Mouse (Mus musculus) liver, embryonic 12.5 days (tissue): ENCODE data around the gene Cygb. TPM values are rescaled to one million over a fixed set of nuclear protein-coding genes. Genes with fewer than 3 reads are reported as not detected.

Experiments
- ATAC-seq: fragments of 200-750 bp; cut with Nextera tagmentation; 2 replicates; pipeline ENCODE4 v1.8.0; 2017; ENCODE audit warnings: moderate number of reproducible peaks, mild to moderate bottlenecking, moderate library complexity
- H3K27ac ChIP-seq: fragments of 300-500 bp; sonication (generic); 2 replicates; pipeline ENCODE4 v1.5.1; 2016; ENCODE audit warnings: mild to moderate bottlenecking
- H3K27me3 ChIP-seq: fragments of 300-500 bp; sonication (generic); replicated peaks from 2 replicates; pipeline ENCODE4 v1.6.1; 2016; ENCODE audit warnings: mild to moderate bottlenecking, moderate library complexity
- H3K36me3 ChIP-seq: fragments of 300-500 bp; sonication (generic); 2 replicates; pipeline ENCODE4 v1.6.1; 2016; ENCODE audit warnings: mild to moderate bottlenecking, moderate library complexity
- H3K4me1 ChIP-seq: fragments of 300-500 bp; sonication (generic); 2 replicates; pipeline ENCODE4 v1.6.1; 2016
- H3K4me2 ChIP-seq: fragments of 300-500 bp; sonication (generic); 2 replicates; pipeline ENCODE4 v1.6.1; 2016; ENCODE audit warnings: mild to moderate bottlenecking, moderate library complexity
- H3K4me3 ChIP-seq: fragments of 300-500 bp; sonication (generic); 2 replicates; pipeline ENCODE4 v1.5.1; 2016; ENCODE audit warnings: mild to moderate bottlenecking, moderate library complexity
- H3K9ac ChIP-seq: fragments of 300-500 bp; sonication (generic); 2 replicates; pipeline ENCODE4 v1.6.1; 2016; ENCODE audit warnings: mild to moderate bottlenecking, moderate library complexity
- H3K9me3 ChIP-seq: fragments of 300-500 bp; sonication (generic); replicated peaks from 2 replicates; pipeline ENCODE4 v1.6.1; 2016; ENCODE audit warnings: mild to moderate bottlenecking, moderate library complexity
- WGBS: fragments of 180-500 bp; shearing (Covaris S2); methylation state at CpG from one replicate; pipeline ENCODE4 v1.1.7; 2016; ENCODE audit not compliant: insufficient replicate concordance; 5-methylcytosine and 5-hydroxymethylcytosine counted together
- polyA plus RNA-seq: library from polyadenylated mRNA; unstranded; fragments of >200 nt; fragmentation: Nextera tagmentation; extraction: Ambion mirVana; gene quantifications from 2 replicates; pipeline ENCODE4 v1.2.1, GENCODE M21; 2016

Gene Cygb
- polyA plus RNA-seq, 1 experiment from 2014 or later: 0.83 TPM

DNA sequence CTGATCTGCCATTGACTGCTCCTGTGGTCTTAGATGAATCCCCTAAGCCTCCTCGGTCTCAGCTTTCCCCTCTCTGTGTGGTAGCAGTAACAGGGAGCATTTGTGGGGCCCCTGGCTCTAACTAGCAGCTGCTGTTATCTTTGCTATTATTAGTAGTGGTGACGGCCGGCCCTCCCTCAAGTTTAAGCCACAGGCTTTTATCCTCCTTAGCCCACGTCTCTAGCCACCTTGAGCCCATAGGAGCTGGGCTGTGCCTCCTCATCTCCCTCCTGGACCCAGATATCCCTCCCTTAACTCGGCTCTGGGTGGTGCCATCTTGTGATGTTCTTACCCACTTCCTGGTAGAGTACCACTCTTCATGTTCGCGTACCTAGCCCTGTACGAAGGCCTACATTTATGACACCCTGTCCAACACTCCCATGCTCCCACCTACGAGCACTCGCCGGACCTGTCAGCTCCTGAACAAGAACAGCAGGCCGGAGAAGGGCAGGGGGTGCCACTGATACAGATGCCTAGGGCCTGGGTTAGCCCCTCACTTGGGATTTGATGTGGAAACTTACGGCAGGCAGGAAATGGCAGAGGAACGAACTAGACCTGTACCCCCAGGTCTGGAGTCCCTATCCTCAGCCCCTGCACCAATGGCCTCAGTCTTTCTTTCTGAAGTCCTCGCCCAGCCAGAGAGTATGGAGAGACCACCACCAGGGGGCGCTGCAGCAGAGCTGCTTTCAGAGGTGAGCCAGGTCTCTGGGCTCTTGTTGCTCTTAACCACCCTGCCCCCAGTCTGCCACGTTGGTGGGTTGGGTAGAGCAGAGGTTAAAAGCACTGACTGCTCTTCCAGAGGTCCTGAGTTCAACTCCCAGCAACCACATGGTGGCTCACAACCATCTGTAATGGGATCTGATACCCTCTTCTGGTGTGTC is 28.8 kb downstream of the Cygb start:
- Histone ChIP-seq H3K4me1 (peaks cover 88% of the 10 kb centered on the region), H3K27me3 (no peaks in the 10 kb centered on the region), H3K9ac (peak overlapping the region; percentile 55), H3K4me3 (no peak overlapping the region), H3K36me3 (no peaks in the 10 kb centered on the region), H3K9me3 (no peaks in the 10 kb centered on the region), H3K4me2 (peak overlapping the region; percentile 88), H3K27ac (peak overlapping the region; percentile 90)
- 36% methylated on average over 17 of the region's 17 CpGs for WGBS
- peak; percentile 28 for ATAC-seq

DNA sequence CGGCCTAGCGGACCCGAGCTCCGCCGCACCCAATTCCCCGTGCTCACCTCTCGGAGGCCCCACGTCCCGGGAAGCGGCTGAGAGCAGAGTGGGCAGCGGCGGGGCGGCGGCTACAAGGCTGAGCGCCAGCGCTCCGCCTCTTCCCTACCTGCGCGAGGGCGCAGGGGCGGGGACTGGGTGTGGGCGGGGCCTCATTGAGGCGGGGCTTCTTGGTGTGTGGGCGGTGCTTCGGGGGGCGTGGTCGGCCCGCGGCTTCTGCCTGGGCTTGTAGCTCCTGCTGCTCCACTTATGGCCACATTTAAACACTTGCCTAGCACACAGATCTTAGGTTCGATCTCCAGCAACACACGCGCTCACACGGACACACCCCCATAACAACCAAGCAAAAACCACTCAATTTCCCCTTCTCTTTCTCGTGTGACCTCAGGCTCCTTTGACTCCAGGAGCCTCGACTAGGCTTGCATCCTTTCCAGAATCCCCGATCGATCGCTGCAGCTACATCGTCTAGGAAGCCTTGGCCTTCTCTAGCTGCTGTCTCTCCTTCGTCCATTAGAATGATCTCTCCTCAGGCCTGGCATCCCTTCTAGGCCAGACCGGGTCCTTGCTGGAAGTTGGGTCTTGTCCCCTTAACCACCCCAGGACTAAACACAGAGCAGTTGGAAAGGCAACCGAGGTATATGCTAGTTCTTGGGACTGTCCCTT is 29.8 kb downstream of the Cygb start:
- peak; percentile 74 for ATAC-seq
- Histone ChIP-seq H3K4me3 (peak overlapping the region; percentile 72), H3K4me1 (peaks cover 88% of the 10 kb centered on the region), H3K9me3 (no peaks in the 10 kb centered on the region), H3K27ac (peak overlapping the region; percentile 90), H3K27me3 (no peaks in the 10 kb centered on the region), H3K36me3 (no peaks in the 10 kb centered on the region), H3K4me2 (peak overlapping the region; percentile 88), H3K9ac (peak overlapping the region; percentile 91)
- 10% methylated on average over 41 of the region's 42 CpGs for WGBS

DNA sequence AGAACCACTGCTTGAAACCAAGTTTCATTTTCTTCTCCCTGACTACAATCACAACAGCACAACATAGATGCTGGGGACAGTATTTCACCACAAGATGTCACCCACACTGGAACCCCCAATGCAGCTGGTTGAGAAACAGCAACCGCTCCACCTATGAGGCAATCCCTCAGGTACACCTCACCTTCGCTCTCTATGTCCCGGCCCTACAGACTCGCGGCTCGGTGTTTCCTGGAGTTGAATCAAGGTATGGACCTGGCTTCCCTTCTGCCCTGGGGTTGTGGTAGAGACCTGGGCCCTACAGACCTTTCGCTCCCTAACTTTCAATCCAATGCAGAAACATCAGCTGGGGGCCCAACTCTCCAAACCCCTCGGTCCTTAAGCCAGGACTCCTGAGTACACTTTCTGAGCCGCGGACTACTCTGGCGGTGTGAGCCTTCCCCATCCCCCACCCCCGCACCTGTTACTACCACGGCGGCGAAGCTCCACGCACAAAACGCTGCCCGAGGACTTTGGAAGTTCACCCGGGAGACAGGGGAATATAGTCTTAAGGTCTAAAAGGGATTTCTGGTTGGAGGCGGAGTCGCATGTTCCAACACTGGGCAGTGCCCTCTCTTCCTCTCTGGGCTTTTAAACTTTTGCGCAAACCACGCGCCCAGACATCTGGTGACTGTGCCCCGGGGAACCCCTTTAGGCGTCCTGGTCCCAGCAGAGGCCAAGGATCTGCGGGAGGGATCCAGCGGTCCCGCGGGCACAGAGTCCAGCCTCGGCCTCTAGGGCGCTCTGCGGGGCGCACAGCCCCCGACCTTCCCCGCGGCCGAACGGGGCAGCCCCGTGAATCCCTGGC is 30.6 kb downstream of the Cygb start:
- 4% methylated on average over 40 of the region's 40 CpGs for WGBS
- Histone ChIP-seq H3K4me2 (peak overlapping the region; percentile 88), H3K27me3 (no peaks in the 10 kb centered on the region), H3K9me3 (no peaks in the 10 kb centered on the region), H3K4me1 (peaks cover 92% of the 10 kb centered on the region), H3K27ac (peak overlapping the region; percentile 90), H3K36me3 (no peaks in the 10 kb centered on the region), H3K4me3 (peak overlapping the region; percentile 72), H3K9ac (peak overlapping the region; percentile 91)
- ATAC-seq: no peak; the same call in none of the 2 replicates

DNA sequence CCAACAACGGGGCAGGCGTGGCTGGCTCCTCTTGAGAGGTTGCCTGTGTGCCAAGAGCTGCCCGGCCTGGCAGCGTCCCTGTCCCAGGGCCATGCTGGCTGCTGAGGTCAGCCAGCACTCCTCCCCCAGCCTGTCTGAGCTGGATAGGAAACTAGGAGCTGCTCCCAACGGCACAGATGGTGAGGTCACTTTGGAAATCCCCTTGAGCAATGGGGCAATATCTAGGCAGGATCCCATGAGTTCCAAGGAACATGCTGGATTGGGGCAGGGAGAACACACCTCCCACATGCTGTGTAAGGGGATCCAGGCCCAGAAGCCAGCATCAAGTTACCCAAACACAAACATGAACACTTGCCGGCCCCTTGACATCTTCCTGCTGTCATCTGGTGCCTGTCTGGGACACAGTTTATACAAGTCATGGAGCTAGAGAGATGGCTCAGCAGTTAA is 32.8 kb downstream of the Cygb start:
- Histone ChIP-seq H3K4me3 (peak overlapping the region; percentile 46), H3K27me3 (no peaks in the 10 kb centered on the region), H3K9ac (peak overlapping the region; percentile 91), H3K36me3 (no peaks in the 10 kb centered on the region), H3K4me2 (peak overlapping the region; percentile 88), H3K4me1 (peaks cover 98% of the 10 kb centered on the region), H3K27ac (peak overlapping the region; percentile 93), H3K9me3 (no peaks in the 10 kb centered on the region)
- ATAC-seq: no peak
- 53% methylated on average over 6 of the region's 6 CpGs for WGBS

DNA sequence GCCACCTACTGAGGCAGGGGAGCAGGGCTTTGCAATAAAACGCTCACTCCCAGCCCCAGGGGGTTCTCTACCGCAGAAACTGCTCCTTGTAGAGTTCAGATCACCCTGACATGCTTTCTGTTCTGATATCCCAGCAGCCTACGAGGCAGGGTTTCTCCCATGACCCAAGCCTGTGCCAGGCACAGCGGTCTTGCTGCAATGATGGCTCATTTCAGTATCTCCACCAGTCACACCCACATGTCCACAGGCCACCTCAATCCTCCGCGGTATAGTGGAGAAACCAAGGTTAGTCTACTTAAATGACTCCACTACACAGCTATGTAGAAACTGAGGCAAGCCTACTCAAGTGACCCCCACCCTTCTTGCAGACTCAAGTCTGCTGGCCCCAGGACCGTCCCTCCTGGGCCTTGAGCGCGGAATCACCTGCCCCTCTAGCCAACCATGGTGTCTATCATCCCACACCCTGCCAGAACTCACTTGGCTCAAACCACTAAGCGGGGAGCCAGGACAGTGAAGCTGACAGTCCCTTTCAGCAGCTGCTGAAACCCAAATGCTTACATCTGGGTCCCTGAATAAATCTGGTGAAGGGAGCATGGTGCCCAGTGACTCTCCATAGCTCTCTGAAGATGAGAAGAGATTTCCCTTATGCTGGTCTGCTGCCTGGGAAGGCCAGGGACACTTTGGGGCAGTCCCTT is 33.4 kb downstream of the Cygb start:
- WGBS: 52% methylated on average over 10 of the region's 10 CpGs
- H3K4me1 ChIP-seq: peaks cover 98% of the 10 kb centered on the region
- H3K4me3 ChIP-seq: peak overlapping the region; percentile 46
- ATAC-seq: peak; percentile 50
- peak overlapping the region; percentile 91 for H3K9ac ChIP-seq
- no peaks in the 10 kb centered on the region for H3K9me3 ChIP-seq
- H3K27me3 ChIP-seq: no peaks in the 10 kb centered on the region
- H3K27ac ChIP-seq: peak overlapping the region; percentile 93
- peak overlapping the region; percentile 88 for H3K4me2 ChIP-seq
- H3K36me3 ChIP-seq: no peaks in the 10 kb centered on the region

DNA sequence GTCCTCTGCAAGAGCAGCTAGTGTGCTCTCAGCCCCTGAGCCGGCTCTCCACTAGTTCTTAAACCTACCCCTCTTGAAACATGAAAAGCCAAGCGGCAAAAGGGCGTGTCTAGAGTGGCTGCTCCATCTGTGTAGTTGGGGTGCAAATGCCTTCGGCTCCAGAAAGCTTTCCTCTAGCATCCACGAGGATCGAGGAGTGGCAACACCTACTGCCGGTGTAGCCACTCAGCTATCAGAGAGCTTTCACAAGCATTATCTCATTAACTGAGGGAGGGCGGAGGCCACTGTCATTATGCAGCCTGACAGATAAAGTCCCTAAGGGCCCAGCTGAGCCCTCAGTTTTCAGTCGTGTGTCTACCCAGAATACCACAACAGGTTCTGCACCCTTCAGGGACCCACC is 34.0 kb downstream of the Cygb start:
- H3K9ac ChIP-seq: peak overlapping the region; percentile 91

DNA sequence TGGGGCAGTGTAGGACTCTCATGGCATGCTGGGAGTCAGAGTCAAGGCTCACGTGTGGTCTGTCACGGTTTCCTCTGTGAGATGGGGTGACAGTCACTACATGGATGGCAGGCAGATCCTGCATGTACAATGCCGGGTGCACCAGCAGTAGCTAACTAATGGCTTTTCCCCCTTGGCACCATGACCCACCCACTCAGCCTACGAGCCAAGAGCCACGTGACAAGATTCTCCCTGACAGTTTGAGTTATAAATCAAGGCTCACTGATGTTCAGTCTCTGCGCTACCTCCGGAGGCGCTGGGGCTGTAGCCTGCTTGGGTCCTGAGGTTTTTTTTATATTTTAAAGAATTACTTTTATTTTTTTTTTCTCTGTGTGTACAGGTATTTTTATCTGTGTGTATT is 34.6 kb downstream of the Cygb start:
- Histone ChIP-seq H3K9ac (peak overlapping the region; percentile 91; the same call in 1 of the 2 replicates), H3K4me2 (peak overlapping the region; percentile 88), H3K36me3 (no peaks in the 10 kb centered on the region), H3K27me3 (no peaks in the 10 kb centered on the region), H3K4me3 (peak overlapping the region; percentile 46), H3K4me1 (peaks cover 98% of the 10 kb centered on the region), H3K27ac (peak overlapping the region; percentile 93), H3K9me3 (no peaks in the 10 kb centered on the region)
- ATAC-seq: no peak
- 67% methylated on average over 8 of the region's 8 CpGs for WGBS

More for the DNA sequence above, 34.0 kb downstream of the Cygb start:
- no peaks in the 10 kb centered on the region for H3K27me3 ChIP-seq
- H3K9me3 ChIP-seq: no peaks in the 10 kb centered on the region
- 15% methylated on average over 9 of the region's 9 CpGs for WGBS
- H3K4me1 ChIP-seq: peaks cover 98% of the 10 kb centered on the region
- peak overlapping the region; percentile 93 for H3K27ac ChIP-seq
- peak; percentile 74 for ATAC-seq
- H3K4me3 ChIP-seq: peak overlapping the region; percentile 46
- no peaks in the 10 kb centered on the region for H3K36me3 ChIP-seq
- H3K4me2 ChIP-seq: peak overlapping the region; percentile 88

DNA sequence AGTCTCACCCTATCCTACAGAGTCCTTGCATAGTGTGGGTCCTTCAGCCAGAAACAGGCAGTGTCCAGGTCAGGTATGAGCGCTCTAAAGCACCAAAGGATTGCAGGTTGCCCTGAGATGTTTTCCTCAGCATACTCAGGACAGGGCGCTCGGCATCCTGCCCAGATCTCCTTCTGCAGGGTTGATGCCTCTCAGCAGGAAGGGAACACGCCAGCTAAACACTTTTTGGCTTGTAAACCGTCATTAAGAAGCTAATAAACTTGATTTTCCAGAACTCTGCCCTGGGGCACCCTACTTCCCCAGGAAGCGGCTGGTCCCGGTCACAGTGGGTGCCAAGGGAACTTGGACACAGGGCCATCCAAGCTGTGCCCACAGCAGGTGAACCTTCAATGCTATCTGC is 35.0 kb downstream of the Cygb start:
- H3K36me3 ChIP-seq: no peaks in the 10 kb centered on the region
- H3K4me2 ChIP-seq: peak overlapping the region; percentile 88
- 87% methylated on average over 7 of the region's 7 CpGs for WGBS
- no peaks in the 10 kb centered on the region for H3K9me3 ChIP-seq
- H3K27ac ChIP-seq: peak overlapping the region; percentile 93
- H3K27me3 ChIP-seq: no peaks in the 10 kb centered on the region
- H3K9ac ChIP-seq: peak overlapping the region; percentile 91; the same call in 1 of the 2 replicates
- no peak for ATAC-seq
- no peak overlapping the region for H3K4me3 ChIP-seq
- peaks cover 98% of the 10 kb centered on the region for H3K4me1 ChIP-seq

DNA sequence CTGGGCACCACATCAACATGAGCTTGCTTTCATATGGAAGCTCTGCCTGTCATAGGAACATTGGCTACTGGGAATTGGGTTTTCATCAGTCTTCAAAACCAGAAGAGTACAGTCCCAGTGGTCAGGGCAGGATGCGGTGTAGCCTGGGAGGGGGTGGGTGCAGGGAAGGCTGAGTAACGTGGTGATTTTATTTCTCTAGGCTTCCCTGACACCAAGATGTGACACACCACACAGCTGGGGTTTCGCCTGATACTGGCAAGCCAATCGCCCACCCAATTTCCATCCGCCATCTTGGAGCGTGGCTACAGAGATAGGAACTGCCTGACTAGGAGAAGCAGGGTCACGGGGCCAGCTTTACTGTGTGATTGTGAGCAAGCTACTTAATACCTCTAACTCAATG is 35.4 kb downstream of the Cygb start:
- no peak overlapping the region for H3K9ac ChIP-seq
- H3K4me2 ChIP-seq: peak overlapping the region; percentile 88
- ATAC-seq: no peak
- no peaks in the 10 kb centered on the region for H3K27me3 ChIP-seq
- no peak overlapping the region for H3K4me3 ChIP-seq
- no peaks in the 10 kb centered on the region for H3K9me3 ChIP-seq
- H3K36me3 ChIP-seq: no peaks in the 10 kb centered on the region
- 51% methylated on average over 7 of the region's 7 CpGs for WGBS
- H3K4me1 ChIP-seq: peaks cover 100% of the 10 kb centered on the region
- peak overlapping the region; percentile 93 for H3K27ac ChIP-seq

DNA sequence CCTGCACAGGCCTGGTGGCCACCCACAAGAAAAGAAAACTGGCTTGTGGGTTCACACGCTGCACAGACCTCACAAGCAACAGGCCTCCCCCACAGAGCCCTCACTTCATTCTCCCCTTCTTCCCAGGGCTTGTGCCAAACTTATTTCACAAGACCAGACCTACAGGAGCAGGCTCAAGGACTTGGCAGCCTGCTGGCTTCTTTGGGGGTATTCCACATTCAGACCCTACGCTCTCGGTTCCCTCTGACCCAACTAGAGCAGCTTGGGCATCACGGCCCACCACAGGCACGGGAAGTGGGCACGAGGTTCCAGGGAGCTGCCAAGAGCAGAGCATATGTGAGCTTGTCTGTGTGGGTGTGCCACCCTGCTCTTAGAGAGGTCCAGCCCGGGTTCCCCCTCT is 36.5 kb downstream of the Cygb start:
- H3K4me1 ChIP-seq: peaks cover 100% of the 10 kb centered on the region
- WGBS: 80% methylated on average over 7 of the region's 7 CpGs
- no peaks in the 10 kb centered on the region for H3K36me3 ChIP-seq
- H3K4me2 ChIP-seq: peak overlapping the region; percentile 88; the same call in 1 of the 2 replicates
- peak overlapping the region; percentile 8 for H3K9ac ChIP-seq
- no peak for ATAC-seq
- peak overlapping the region; percentile 93 for H3K27ac ChIP-seq
- no peak overlapping the region for H3K4me3 ChIP-seq
- no peaks in the 10 kb centered on the region for H3K9me3 ChIP-seq
- H3K27me3 ChIP-seq: no peaks in the 10 kb centered on the region
